Mouse (Mus musculus) left cerebral cortex, adult 8-10 months (tissue): ENCODE results near the gene Polr1d. TPM values are rescaled to one million over a fixed set of nuclear protein-coding genes. Genes with fewer than 3 reads are reported as not detected.

Experiments used
- DNase-seq, 2 experiments: peaks; one replicate each; pipeline ENCODE4 v3.0.0; 2022; ENCODE audit warnings: low spot score in 2 of 2
- total RNA-seq, 4 experiments: library from RNA; stranded (reverse); gene quantifications; 2 replicates each; pipeline ENCODE4 v1.2.4; 2022

Polr1d gene
- total RNA-seq, 4 experiments from 2014 or later = 65.4 to 67.3 (median 65.8) TPM

GRCm38 (mm10) chr5:147134341-147135088 lies 57.7 kb downstream of the Polr1d start:
- DNase-seq = no peak

- DNase-seq = no peak
These were observed 58.2 kb downstream of the Polr1d start for GRCm38 (mm10) chr5:147135089-147135446.

GRCm38 (mm10) chr5:147135994-147136393 lies 59.1 kb downstream of the Polr1d start:
- DNase-seq = no peak

- no peak for DNase-seq
These were observed 70.5 kb downstream of the Polr1d start for GRCm38 (mm10) chr5:147147340-147147739.

- DNase-seq = no peak
These were observed 78.0 kb downstream of the Polr1d start for GRCm38 (mm10) chr5:147154806-147155371.

- DNase-seq = peak in 1 of 2 experiments; percentile 6
These were observed 78.7 kb downstream of the Polr1d start for GRCm38 (mm10) chr5:147155449-147156133.

- DNase-seq = no peak
These were observed 79.5 kb downstream of the Polr1d start for GRCm38 (mm10) chr5:147156376-147156775.

GRCm38 (mm10) chr5:147157441-147157840 lies 80.6 kb downstream of the Polr1d start:
- DNase-seq = no peak

GRCm38 (mm10) chr5:147159320-147159719 lies 82.5 kb downstream of the Polr1d start:
- no peak for DNase-seq

- DNase-seq = no peak
These were observed 82.9 kb downstream of the Polr1d start for GRCm38 (mm10) chr5:147159792-147160191.

Other genes with a start within 250 kb of the Polr1d start
- gene Rpl21, start 244.2 kb upstream of the Polr1d start, total RNA-seq = 100 to 1,000 TPM; 131 to 217 (median 174) TPM
- 1 to 10 TPM; 3.2 to 5.9 (median 4.9) TPM for gene Rasl11a, start 232.0 kb upstream of the Polr1d start, total RNA-seq
- gene Gtf3a, start 128.4 kb upstream of the Polr1d start, total RNA-seq = 10 to 100 TPM; 21.6 to 23.3 (median 22.5) TPM
- gene Mtif3, start 113.2 kb upstream of the Polr1d start, total RNA-seq = 10 to 100 TPM; 18.4 to 23.7 (median 19.1) TPM
- 1 to 10 TPM; 4.8 to 6.4 (median 5.6) TPM for gene Lnx2, start 464 bp upstream of the Polr1d start, total RNA-seq
- under 1 TPM in 2 of 4 experiments, not detected in 2; 0.34 to 0.42 TPM for gene Gsx1, start 111.6 kb downstream of the Polr1d start, total RNA-seq
- gene Pdx1, start 192.9 kb downstream of the Polr1d start, total RNA-seq = not detected
- not detected for gene Cdx2, start 230.2 kb downstream of the Polr1d start, total RNA-seq
- not detected for gene Urad, start 245.4 kb downstream of the Polr1d start, total RNA-seq